Mouse (Mus musculus) kidney, adult 2 months (tissue): ENCODE data around the gene Ccdc9b.

Experiments
- CTCF ChIP-seq: fragments of 200-500 bp; conservative IDR thresholded peaks from 2 replicates; pipeline ENCODE4 v1.5.1; 2011; ENCODE audit warnings: low read depth, mild to moderate bottlenecking, control low read depth, low read length, moderate library complexity, mixed read lengths; ENCODE audit not compliant: insufficient read depth, insufficient read length
- POLR2A ChIP-seq: fragments of 200-500 bp; IDR thresholded peaks from one replicate; pipeline ENCODE4 v1.6.1; 2011; ENCODE audit warnings: low read depth, low read length, control low read depth

DNA sequence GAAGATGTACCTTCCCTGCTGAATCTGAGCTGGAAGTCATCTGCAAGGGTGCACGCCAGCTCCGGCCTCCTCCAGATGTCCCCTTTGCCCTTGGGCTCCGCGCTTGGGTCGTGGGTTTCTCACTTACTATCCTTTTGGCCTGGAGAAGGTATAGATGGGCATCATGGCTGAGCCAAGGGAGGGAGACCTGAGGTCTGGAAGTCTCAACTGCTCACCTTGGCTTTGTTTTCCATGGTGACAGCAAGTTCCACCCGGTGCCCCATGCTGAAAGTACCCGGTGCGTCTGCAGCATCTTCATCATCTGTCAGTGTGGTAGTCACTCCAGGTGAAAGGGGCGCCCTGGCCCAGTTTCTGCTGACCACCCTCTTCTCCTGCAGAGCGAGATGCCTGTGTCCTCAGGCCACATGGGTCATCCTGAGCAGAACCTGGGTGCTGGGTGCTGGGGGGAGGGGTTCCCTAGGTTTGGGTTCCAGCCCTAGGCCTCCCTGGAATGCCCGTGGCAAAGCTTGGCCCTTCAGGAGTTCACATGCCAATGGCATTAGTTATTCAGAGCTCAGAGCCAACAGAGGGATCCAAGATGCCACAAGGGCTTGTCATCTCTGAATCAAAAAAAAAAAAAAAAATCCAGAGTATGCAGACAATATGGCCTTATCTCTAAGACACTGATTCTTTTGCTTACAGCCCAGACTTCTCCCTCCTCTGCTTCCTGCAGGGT lies 2.0 kb downstream of the Ccdc9b start:
- no peak for TF ChIP-seq CTCF
- no peak for TF ChIP-seq POLR2A
